Mouse (Mus musculus): ENCODE results near the gene 5031410I06Rik.
"Not testable (repeated sequence)": the region's sequence is repeated elsewhere in the genome, so short reads cannot be mapped to it uniquely, and the experiment has no call there.

Gene 5031410I06Rik

DNA sequence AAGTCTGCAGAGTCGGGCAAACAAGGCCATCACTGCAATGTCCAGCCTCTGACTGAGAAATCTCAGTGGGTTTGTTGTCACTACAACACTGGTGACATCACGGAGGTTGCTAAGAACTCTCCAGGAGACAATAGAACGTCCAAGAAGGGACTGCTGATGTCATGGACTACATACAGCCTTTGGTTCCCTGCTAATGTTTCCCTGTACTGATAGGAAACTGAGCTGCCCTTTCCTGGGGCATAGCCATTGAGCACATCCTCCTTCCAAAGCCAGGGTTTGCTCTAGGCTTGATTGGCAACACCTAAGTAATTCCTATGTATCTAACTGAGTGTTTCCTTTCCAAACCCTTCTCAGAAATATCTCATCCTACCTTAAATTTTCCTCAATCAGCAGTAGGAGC, at the start of gene 5031410I06Rik:
Gene 5031410I06Rik (minus strand): TSS at position 101 of the 400 bp plus-strand sequence.
- not testable (repeated sequence) for DNase-seq

DNA sequence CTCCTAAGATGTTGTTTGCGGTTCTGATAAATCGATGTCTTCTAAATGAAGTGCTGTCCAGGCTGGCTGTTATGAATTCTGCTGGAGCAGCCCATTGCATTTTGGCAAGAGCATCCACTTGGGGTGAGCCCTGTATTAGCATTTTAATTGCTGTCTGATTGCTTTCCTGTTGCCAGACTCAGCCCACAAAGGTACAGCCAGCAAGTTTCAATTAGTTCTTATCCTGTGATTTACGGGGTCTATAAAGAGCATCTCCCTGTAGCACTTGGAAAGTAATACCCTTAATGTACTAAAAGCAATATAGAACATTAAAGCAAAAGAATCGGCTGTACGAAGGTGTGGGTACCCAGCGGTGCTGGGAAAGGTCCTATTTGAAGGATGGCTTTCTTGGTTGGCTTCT, 37.7 kb upstream of the 5031410I06Rik start:
- DNase-seq = no peak

DNA sequence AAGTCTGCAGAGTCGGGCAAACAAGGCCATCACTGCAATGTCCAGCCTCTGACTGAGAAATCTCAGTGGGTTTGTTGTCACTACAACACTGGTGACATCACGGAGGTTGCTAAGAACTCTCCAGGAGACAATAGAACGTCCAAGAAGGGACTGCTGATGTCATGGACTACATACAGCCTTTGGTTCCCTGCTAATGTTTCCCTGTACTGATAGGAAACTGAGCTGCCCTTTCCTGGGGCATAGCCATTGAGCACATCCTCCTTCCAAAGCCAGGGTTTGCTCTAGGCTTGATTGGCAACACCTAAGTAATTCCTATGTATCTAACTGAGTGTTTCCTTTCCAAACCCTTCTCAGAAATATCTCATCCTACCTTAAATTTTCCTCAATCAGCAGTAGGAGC, 16.2 kb upstream of the 5031410I06Rik start, which contains the start of gene Gm10220:
Gene Gm10220 (minus strand): TSS at position 101 of the 400 bp plus-strand sequence.
- not testable (repeated sequence) for DNase-seq

DNA sequence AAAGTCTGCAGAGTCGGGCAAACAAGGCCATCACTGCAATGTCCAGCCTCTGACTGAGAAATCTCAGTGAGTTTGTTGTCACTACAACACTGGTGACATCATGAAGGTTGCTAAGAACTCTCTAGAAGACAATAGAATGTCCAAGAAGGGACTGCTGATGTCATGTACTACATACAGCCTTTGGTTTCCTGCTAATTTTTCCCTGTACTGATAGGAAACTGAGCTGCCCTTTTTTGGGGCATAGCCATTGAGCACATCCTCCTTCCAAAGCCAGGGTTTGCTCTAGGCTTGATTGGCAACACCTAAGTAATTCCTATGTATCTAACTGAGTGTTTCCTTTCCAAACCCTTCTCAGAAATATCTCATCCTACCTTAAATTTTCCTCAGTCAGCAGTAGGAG, 16.0 kb downstream of the 5031410I06Rik start, which contains the start of gene Gm10471:
Gene Gm10471 (minus strand): TSS at position 101 of the 400 bp plus-strand sequence.
- not testable (repeated sequence) for DNase-seq

DNA sequence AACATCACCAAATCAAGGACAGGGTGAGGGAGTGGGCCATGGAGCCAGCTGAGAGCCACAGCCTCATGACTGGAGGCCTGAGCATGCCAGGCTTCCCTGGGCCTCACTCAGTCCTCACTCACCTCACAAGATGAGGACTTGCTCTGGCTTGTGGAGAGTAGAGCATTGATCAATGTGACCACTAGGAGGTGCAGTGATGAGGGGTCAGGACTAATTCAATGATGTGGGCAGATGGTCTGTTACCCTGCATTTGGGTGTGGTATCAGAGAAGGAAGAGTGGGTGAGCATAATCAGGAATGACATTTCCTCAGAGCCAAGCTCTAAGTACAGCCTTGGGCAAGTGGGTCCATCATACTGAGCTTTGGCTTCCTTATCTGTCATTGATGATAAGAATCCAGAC, 26.1 kb downstream of the 5031410I06Rik start:
- DNase-seq = not testable (repeated sequence)

DNA sequence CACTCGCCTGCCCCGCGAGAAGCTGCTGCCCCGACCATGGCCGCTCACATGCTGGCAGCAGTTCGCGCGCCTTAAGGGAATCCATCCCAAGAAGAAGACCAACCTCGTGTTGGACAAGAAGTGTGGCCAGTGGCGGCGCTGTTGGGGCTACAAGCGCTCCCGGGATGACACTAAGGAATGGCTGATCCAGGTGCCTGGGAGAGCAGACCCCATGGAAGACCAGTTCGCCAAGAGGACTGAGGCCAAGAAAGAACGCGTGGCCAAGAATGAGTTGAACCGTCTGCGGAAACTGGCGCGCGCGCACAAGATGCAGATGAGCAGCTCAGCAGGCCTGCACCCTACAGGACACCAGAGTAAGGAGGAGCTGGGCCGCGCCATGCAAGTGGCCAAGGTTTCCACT, 34.4 kb downstream of the 5031410I06Rik start:
- DNase-seq = no peak

DNA sequence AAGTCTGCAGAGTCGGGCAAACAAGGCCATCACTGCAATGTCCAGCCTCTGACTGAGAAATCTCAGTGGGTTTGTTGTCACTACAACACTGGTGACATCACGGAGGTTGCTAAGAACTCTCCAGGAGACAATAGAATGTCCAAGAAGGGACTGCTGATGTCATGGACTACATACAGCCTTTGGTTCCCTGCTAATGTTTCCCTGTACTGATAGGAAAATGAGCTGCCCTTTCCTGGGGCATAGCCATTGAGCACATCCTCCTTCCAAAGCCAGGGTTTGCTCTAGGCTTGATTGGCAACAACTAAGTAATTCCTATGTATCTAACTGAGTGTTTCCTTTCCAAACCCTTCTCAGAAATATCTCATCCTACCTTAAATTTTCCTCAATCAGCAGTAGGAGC, 46.7 kb downstream of the 5031410I06Rik start, which contains the start of gene Gm7347:
Gene Gm7347 (minus strand): TSS at position 101 of the 400 bp plus-strand sequence.
- not testable (repeated sequence) for DNase-seq

Data from kidney, postnatal 14 days (tissue).